Mouse (Mus musculus): ENCODE results near the gene Wtip.
"Not testable (repeated sequence)": the region's sequence is repeated elsewhere in the genome, so short reads cannot be mapped to it uniquely, and the experiment has no call there.

Gene Wtip

DNA sequence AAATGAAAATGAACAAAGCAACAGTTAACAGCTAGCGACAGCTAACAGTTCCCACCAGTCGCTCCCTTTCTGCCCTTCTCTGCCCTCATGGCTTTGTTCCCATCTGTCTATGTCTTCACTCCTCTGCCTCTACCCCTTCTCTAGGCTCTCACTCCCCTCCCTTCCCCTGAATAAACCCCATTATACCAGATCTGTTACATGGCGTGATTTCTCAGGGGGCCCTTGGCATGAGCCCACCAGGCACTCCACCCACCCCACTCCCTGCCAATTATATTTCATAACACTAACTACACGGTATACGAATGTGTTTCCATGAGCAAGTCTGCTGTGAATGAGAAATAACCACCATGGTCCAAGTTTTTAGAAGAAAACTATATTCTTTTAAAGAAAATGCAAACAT, 23.9 kb downstream of the Wtip start:
- no peak for DNase-seq

DNA sequence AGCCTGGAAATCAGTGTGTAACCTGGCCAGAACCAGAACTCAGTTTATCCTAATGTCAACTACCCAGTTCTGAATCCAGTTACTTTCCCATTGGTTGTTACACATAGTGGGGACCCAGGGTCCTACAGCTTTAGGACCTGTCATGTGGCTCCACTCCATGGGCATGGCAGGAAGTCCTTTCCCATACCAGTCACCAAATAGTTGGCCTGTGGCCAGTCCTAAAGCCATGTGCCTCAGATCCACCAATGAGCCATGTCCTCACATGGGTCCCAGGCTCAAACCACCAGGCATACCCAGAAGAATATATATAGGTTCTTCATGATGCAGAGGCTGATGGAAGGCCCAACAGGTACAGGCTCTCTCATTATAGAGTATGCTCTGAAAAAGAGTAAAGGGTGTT, 31.8 kb downstream of the Wtip start:
- no peak for DNase-seq

DNA sequence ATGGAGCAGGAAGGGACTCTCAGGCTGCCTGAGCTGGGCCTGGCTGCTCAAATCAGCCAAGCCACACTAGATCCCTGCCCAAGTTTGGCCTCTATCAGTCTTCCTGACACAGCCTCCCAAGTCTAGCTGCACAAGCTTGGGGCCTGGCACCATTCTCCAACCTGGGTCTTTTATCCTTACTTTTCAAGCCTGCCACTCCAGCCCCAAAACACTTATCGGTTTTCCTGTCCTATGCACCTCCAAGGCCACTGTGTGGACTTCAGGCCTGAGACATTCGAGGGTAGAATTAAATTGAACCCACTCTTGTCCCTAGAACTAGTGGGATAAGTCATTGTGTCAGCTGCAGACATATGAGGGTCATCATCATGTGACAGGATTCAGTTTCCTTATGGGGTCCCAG, 33.1 kb downstream of the Wtip start:
- DNase-seq = no peak

DNA sequence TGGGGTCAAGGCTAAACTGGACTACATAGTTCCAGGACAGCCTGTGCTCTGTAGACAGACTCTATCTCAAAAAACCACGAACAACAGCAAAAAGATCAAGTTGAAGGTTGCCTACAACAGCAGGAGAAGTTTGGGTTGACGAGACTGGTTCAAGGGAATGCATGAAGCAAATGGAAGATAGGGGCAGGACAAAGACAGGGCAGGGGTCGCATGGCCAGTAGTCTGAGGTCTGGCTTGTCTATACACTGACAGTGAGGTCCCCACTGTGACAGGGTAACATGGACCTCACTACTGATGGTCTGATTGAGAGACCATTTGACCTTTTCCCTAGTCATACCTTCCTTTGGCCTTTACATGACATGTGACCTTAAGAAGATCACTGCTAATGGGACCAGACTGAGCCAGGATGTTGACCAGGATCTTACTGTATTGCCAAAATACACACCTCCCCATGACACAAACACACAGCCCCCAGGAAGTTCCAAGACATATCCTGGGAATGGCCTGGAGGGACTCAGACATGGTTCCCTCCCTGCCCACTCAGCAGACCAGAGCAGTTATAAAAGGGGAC, 38.1 kb downstream of the Wtip start, which contains the start of gene Scgb1b30:
Gene Scgb1b30 (plus strand): TSS at position 521 of the 571 bp plus-strand sequence.
- DNase-seq = no peak

DNA sequence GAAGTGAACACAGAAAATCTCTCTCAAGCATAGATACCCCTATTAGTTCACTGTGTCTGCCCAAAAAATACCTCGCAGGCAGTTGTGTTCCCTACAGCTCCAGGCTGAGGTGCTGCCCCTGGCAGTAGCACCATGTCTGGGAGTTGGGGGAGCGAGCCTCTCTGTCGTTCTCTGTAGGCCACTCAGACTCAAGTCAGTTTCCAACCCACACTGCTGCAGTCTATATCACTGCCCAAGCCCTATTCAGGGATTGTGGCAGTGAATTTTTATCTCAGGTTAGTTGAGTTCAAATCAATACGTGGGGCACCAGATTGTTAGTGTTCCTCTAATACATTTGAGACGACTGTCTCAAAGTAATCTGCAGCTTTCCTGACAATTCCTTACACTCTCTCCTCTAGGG, 64.9 kb downstream of the Wtip start:
- DNase-seq = not testable (repeated sequence)
